Mouse (Mus musculus): ENCODE measurements at regions not wholly inside any gene's neighbourhood (a gene's known extent, or its start where the extent isn't known, plus 50 kb on each side); places are given as distances from the start of the nearest gene placed in this dataset.

GRCm38 (mm10) chr6:22591592-22591991 is 235.5 kb upstream of the Fam3c start:
- no peaks in the 10 kb centered on the region for H3K36me3 ChIP-seq (replicated peaks)
- H3K4me3 ChIP-seq, result no peak overlapping the region
- H3K27me3 ChIP-seq (ENCODE audit: poor library complexity, severe bottlenecking), result no peaks in the 10 kb centered on the region
- H3K4me1 ChIP-seq, result no peaks in the 10 kb centered on the region; the same call in 1 of the 2 replicates
- H3K9me3 ChIP-seq, result no peaks in the 10 kb centered on the region
- WGBS, result 84% methylated on average over 5 of the region's 5 CpGs
- DNase-seq (ENCODE audit: extremely low spot score, low spot score), result no peak
- H3K27ac ChIP-seq, result no peak overlapping the region

GRCm38 (mm10) chr6:22584851-22585250 is 228.8 kb upstream of the Fam3c start:
- Histone ChIP-seq H3K4me1 (no peaks in the 10 kb centered on the region), H3K4me3 (no peak overlapping the region), H3K9me3 (no peaks in the 10 kb centered on the region), H3K36me3 (replicated peaks) (no peaks in the 10 kb centered on the region), H3K27ac (no peak overlapping the region), H3K27me3 (ENCODE audit: poor library complexity, severe bottlenecking) (no peaks in the 10 kb centered on the region)
- 49% methylated on average over 4 of the region's 4 CpGs for WGBS
- DNase-seq (ENCODE audit: extremely low spot score, low spot score), result no peak

DNA sequence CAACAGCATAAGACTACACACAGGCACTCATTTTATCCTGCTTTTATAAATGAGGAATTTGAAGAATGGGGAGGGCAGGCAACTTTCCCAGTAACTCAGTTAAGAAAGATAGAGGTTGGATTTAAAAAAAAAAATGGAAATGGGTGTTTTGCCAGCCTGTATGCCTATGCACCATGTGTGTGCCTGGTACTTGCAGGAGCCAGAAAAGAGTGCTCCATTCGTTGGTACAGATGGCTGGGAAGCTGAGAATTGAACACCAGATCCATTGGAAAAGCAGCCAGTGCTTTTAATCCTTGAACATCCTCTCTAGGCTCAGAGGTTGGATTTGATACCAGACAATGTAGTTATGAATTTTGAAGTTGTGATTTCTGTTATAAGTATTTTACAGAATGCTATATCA is 216.9 kb upstream of the Fam3c start:
- Histone ChIP-seq H3K36me3 (replicated peaks) (no peaks in the 10 kb centered on the region), H3K27me3 (ENCODE audit: poor library complexity, severe bottlenecking) (no peaks in the 10 kb centered on the region), H3K4me1 (no peaks in the 10 kb centered on the region), H3K9me3 (no peaks in the 10 kb centered on the region), H3K4me3 (no peak overlapping the region), H3K27ac (no peak overlapping the region)
- 51% methylated on average over 1 of the region's 1 CpGs for WGBS
- no peak for DNase-seq (ENCODE audit: extremely low spot score, low spot score)

- no peaks in the 10 kb centered on the region for H3K27me3 ChIP-seq (ENCODE audit: poor library complexity, severe bottlenecking)
- no peaks in the 10 kb centered on the region for H3K4me1 ChIP-seq
- no peaks in the 10 kb centered on the region for H3K36me3 ChIP-seq (replicated peaks)
- H3K27ac ChIP-seq, result no peak overlapping the region
- DNase-seq (ENCODE audit: extremely low spot score, low spot score), result no peak
- no peak overlapping the region for H3K4me3 ChIP-seq
- no peaks in the 10 kb centered on the region for H3K9me3 ChIP-seq
- 93% methylated on average over 9 of the region's 9 CpGs for whole genome bisulfite sequencing
Observed at GRCm38 (mm10) chr6:22567891-22568290, 211.8 kb upstream of the Fam3c start.

- Histone ChIP-seq H3K4me3 (no peak overlapping the region), H3K36me3 (replicated peaks) (no peaks in the 10 kb centered on the region), H3K4me1 (no peaks in the 10 kb centered on the region), H3K27me3 (ENCODE audit: poor library complexity, severe bottlenecking) (no peaks in the 10 kb centered on the region), H3K27ac (no peak overlapping the region), H3K9me3 (no peaks in the 10 kb centered on the region)
- WGBS, result 88% methylated on average over 13 of the region's 13 CpGs
- no peak for DNase-seq (ENCODE audit: extremely low spot score, low spot score)
Observed at GRCm38 (mm10) chr6:22548296-22549245, 192.5 kb upstream of the Fam3c start.

- H3K27me3 ChIP-seq (ENCODE audit: poor library complexity, severe bottlenecking), result no peaks in the 10 kb centered on the region
- 91% methylated on average over 2 of the region's 2 CpGs for WGBS
- no peak overlapping the region for H3K4me3 ChIP-seq
- no peak for DNase-seq (ENCODE audit: extremely low spot score, low spot score)
- no peaks in the 10 kb centered on the region for H3K9me3 ChIP-seq
- peaks cover 6% of the 10 kb centered on the region for H3K4me1 ChIP-seq
- no peak overlapping the region for H3K27ac ChIP-seq
- H3K36me3 ChIP-seq (replicated peaks), result no peaks in the 10 kb centered on the region
Observed at GRCm38 (mm10) chr6:22541603-22542002, 185.6 kb upstream of the Fam3c start.

DNA sequence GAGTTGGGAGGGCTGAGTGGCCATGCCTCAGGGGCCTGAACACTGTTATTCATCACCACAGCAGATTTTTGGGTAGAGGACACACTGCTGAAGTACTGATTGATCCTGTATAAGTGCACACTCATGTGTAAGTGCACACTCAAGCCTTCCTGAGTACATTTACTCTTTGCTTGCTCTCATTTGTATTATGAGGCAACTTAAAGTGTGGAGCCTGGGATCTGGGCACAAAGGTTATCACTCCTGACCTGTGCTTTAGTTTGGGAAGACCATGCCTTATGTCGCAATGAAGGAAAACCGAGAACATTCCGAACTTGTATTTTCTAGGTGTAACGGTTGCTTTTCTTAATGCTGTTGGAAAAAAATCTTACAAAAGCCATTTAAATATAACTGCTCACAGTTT is 182.2 kb upstream of the Fam3c start:
- Histone ChIP-seq H3K9me3 (no peaks in the 10 kb centered on the region), H3K27me3 (ENCODE audit: poor library complexity, severe bottlenecking) (no peaks in the 10 kb centered on the region), H3K36me3 (replicated peaks) (no peaks in the 10 kb centered on the region), H3K4me3 (no peak overlapping the region), H3K27ac (peak overlapping the region; percentile 69), H3K4me1 (peaks cover 6% of the 10 kb centered on the region)
- DNase-seq (ENCODE audit: extremely low spot score, low spot score), result no peak
- WGBS, result 93% methylated on average over 4 of the region's 4 CpGs

GRCm38 (mm10) chr6:22524384-22524783 is 168.3 kb upstream of the Fam3c start:
- DNase-seq (ENCODE audit: extremely low spot score, low spot score), result no peak
- Histone ChIP-seq H3K27me3 (ENCODE audit: poor library complexity, severe bottlenecking) (no peaks in the 10 kb centered on the region), H3K36me3 (replicated peaks) (no peaks in the 10 kb centered on the region), H3K27ac (no peak overlapping the region), H3K4me3 (no peak overlapping the region), H3K4me1 (no peaks in the 10 kb centered on the region), H3K9me3 (no peaks in the 10 kb centered on the region)
- 83% methylated on average over 3 of the region's 3 CpGs for WGBS

DNA sequence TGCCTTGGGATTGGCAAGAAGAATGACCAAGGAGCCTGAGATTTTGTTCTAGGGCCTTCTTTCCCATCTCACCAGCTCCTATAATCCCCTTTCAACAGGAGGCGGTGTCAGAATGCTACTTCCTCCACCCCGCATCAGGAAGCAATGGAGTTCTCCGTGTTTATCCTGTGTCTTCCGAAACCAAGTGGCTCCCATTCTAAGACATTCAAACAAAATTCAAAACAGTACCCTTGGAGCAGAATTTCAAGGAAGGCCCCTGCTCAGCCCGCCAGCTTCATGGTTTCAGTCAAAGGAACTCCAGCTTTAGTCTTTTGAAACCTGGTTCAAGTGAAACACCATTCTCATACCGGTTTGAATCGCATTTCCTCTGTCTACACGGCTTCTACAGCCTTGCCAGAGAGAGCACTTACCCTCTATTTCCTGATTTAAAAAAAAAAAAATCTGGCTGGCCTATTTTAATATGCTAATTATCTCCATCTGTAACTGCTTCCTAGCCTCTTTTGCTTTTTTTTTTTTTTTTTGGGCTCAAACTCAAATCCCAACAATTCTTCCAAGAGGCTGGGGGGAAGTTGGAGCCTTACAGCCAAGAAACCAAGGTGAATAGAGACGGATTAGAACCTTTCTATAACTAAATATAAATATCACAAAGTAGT is 167.7 kb upstream of the Fam3c start:
- H3K27me3 ChIP-seq (ENCODE audit: poor library complexity, severe bottlenecking), result no peaks in the 10 kb centered on the region
- WGBS, result 87% methylated on average over 9 of the region's 9 CpGs
- H3K9me3 ChIP-seq, result no peaks in the 10 kb centered on the region
- DNase-seq (ENCODE audit: extremely low spot score, low spot score), result no peak
- H3K4me3 ChIP-seq, result no peak overlapping the region
- no peak overlapping the region for H3K27ac ChIP-seq
- H3K36me3 ChIP-seq (replicated peaks), result no peaks in the 10 kb centered on the region
- H3K4me1 ChIP-seq, result no peaks in the 10 kb centered on the region

DNA sequence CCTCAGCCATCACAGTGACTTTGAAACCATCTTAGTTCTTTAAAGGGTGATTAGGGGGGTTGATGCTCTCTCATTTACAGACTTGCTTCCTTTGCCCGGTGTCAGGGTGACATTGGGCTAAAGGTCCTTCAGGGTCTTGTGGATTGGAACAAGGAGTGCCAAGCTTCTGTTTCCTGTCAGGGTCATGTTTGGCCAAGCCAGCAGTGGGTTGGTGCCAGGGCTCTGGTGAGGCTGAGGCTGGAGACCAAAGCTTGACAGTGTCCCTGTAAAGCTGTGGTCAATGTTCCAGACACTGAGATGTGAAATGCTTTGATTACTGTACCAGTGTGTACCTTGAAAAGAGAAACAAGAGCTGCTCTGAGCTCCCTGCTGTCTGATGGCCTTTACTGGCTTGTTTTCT is 150.8 kb upstream of the Fam3c start:
- no peaks in the 10 kb centered on the region for H3K27me3 ChIP-seq (ENCODE audit: poor library complexity, severe bottlenecking)
- no peak for DNase-seq (ENCODE audit: extremely low spot score, low spot score)
- H3K27ac ChIP-seq, result no peak overlapping the region
- no peak overlapping the region for H3K4me3 ChIP-seq
- no peaks in the 10 kb centered on the region; the same call in 1 of the 2 replicates for H3K9me3 ChIP-seq
- 83% methylated on average over 1 of the region's 1 CpGs for WGBS
- no peaks in the 10 kb centered on the region for H3K4me1 ChIP-seq
- H3K36me3 ChIP-seq (replicated peaks), result no peaks in the 10 kb centered on the region

DNA sequence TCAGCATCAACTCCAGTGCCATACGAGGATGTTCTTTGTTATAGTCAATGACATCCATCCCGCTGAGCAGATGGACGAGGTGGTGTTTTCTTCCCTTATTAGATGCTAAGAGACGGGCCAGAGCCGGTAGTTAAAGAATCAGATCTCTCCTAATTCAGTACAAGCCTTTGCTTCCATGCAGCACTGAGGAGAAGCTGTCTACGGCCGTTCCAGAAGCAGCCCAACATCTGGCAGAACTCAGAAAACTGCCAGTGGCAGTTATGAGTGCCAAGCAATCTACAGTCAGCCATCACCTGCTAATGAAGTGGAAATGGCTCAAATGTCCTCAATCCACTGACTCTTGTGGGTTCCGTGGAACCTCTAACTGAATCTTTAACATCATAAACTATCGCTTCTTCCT is 141.3 kb upstream of the Fam3c start:
- Histone ChIP-seq H3K27ac (no peak overlapping the region), H3K27me3 (ENCODE audit: poor library complexity, severe bottlenecking) (no peaks in the 10 kb centered on the region), H3K36me3 (replicated peaks) (no peaks in the 10 kb centered on the region), H3K4me3 (no peak overlapping the region), H3K9me3 (no peaks in the 10 kb centered on the region), H3K4me1 (no peaks in the 10 kb centered on the region)
- 83% methylated on average over 9 of the region's 9 CpGs for WGBS
- DNase-seq (ENCODE audit: extremely low spot score, low spot score), result no peak

DNA sequence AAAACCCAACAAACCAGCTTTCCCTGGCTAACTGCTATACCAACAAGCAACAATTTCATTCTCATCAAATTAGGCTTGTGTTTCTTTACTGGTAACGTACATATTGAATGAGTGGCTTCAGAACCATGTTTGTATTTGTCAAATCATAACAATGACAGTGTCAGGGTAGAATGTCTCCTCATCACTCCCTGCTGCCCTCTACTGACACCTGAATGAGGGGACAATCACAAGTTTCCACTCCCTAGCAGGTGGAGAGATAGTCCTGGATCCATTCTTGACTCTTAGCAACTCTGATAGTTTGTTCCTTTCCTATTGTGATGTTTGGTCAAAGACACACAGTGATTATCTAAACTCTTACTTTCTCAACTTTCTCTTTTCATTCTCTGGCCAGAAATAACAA is 140.4 kb upstream of the Fam3c start:
- WGBS, result 94% methylated on average over 1 of the region's 1 CpGs
- no peaks in the 10 kb centered on the region for H3K36me3 ChIP-seq (replicated peaks)
- no peaks in the 10 kb centered on the region for H3K27me3 ChIP-seq (ENCODE audit: poor library complexity, severe bottlenecking)
- DNase-seq (ENCODE audit: extremely low spot score, low spot score), result no peak
- H3K4me1 ChIP-seq, result no peaks in the 10 kb centered on the region
- no peak overlapping the region for H3K4me3 ChIP-seq
- no peak overlapping the region for H3K27ac ChIP-seq
- no peaks in the 10 kb centered on the region for H3K9me3 ChIP-seq

GRCm38 (mm10) chr6:22493632-22494260 is 137.7 kb upstream of the Fam3c start:
- H3K4me3 ChIP-seq, result no peak overlapping the region
- H3K4me1 ChIP-seq, result no peaks in the 10 kb centered on the region
- 51% methylated on average over 11 of the region's 11 CpGs for WGBS
- DNase-seq (ENCODE audit: extremely low spot score, low spot score), result no peak
- no peaks in the 10 kb centered on the region for H3K36me3 ChIP-seq (replicated peaks)
- H3K27ac ChIP-seq, result no peak overlapping the region
- no peaks in the 10 kb centered on the region for H3K9me3 ChIP-seq
- no peaks in the 10 kb centered on the region for H3K27me3 ChIP-seq (ENCODE audit: poor library complexity, severe bottlenecking)
